Mouse (Mus musculus): ENCODE data around the gene Adal.
"Not testable (repeated sequence)": the region's sequence is repeated elsewhere in the genome, so short reads cannot be mapped to it uniquely, and the experiment has no call there.

Adal gene

GRCm38 (mm10) chr2:121140018-121140882 is at the start of gene Adal, which contains the start of gene Lcmt2:
TSS of gene Adal (plus strand) at chr2:121140428.
TSS of gene Lcmt2 (minus strand) at chr2:121140653.
- DNase-seq (ENCODE audit: low read depth, low spot score): peak; percentile 86

DNA sequence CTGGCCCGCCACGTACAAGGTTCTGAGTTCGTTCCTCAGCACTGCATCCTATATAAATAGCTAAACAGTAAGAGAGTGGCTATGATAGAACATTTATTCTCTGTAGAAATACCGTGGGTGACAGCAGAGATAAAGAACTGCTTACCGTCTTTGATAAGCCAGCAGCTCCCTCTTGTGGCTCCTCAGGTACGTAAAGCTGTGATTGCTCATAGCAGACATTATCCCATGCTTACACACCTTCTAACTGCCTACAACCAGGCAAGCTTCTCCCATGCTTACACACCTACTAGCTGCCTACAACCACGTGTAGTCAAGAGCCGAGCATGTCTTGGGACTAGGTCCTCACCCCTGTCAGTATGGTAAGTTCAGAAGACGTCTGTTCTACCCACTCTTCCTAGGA is 38.2 kb upstream of the Adal start:
- peak; percentile 55 for DNase-seq (ENCODE audit: low read depth, low spot score)

- no peak for DNase-seq (ENCODE audit: low read depth, low spot score)
Observed at GRCm38 (mm10) chr2:121105940-121106339, 34.3 kb upstream of the Adal start.

GRCm38 (mm10) chr2:121109695-121110094 is 30.5 kb upstream of the Adal start, which contains the start of gene Tgm7:
TSS of gene Tgm7 (minus strand) at chr2:121109795.
- no peak for DNase-seq (ENCODE audit: low read depth, low spot score)

- no peak for DNase-seq (ENCODE audit: low read depth, low spot score)
Observed at GRCm38 (mm10) chr2:121115418-121115817, 24.8 kb upstream of the Adal start.

GRCm38 (mm10) chr2:121119260-121119659 is 21.0 kb upstream of the Adal start:
- DNase-seq (ENCODE audit: low read depth, low spot score): no peak

- not testable (repeated sequence) for DNase-seq (ENCODE audit: low read depth, low spot score)
Observed at GRCm38 (mm10) chr2:121126302-121126701, 13.9 kb upstream of the Adal start.

DNA sequence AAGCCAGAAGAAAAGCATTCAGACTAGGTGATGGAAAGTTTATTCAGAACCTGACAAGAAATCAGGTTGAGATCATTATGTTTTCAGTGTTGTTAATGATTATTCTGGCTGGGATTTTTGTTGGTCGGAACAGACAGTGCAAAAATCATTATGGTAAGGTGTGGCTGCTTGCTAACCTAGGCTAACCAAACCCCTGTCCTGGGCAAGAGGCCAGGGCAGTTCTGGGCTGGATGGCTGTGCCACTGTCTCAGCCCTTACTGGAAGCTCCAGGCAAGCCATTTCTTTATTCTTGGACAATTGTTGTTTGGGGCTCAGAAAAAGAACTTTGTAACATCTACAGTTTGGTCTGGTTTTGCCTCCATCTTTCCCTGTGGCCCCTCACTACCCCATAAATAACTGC is 12.7 kb upstream of the Adal start:
- no peak for DNase-seq (ENCODE audit: low read depth, low spot score)

DNA sequence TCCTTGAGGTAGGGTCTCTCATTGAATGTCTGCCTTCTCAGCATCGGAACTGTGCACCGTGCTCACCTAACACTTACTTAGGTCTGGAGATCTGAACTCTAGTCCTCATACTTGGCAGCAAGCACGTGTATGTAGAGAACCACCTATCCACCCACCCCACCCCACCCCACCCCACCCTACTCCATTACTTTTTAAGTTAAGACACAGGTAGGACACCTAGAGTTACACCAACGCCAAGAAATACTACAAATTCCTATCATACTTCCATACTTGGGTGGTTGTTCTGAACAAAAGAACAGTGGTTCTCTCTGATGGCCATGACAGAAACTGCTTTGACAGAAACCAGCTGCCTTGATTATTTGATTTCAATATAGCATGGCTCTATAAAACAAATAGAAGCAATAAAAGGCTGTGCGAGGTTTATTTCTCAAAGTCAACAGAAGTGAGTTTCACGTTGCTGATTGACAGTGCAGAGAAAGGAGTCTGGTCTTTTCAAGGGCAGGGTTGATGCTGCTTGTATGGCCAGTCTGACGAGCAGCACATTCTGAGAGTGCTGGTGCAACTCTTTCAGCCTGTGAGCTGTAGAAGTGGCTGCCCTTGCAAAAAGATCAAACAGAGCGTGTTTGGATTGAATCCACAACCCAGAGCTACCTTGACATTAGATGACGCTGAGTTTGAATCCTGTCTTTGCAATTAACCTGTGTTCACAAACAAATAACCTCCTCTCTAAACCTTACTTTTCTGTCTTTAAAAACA is 11.2 kb upstream of the Adal start:
- DNase-seq (ENCODE audit: low read depth, low spot score): no peak

DNA sequence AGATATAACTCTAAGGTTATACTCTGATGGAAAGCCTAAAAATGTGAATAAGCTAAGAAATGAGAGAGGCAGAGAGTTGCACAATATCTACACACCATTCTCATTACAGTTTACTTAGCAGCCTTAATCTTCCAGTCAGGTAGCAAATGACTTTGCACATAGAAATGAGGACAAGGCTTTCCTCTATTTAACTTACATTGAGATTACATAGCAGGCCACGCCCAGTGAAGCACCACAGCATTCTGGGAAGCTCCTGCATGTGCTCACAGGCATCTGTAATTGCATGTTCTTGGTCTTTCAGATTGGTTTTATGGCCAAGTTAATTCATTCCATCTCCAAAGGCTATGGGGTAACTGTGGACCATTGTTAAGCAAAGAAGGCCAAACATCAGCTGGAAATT is 7.4 kb upstream of the Adal start:
- no peak for DNase-seq (ENCODE audit: low read depth, low spot score)

DNA sequence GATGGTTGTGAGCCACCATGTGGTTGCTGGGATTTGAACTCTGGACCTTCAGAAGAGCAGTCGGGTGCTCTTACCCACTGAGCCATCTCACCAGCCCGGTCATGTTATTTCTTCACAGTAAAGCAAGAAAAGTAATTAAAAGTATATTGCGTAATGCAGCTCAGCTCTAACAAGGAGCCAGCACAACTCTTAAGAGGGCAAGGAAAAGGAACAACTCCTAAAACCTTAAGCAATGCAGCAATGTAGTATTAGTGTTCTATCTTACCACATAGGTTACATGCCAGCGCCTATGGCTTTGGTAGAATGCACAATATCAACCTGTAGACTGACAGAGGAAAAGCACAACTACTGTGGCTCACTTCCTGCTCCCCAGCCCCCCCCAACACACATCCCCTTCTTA is 2.9 kb upstream of the Adal start:
- DNase-seq (ENCODE audit: low read depth, low spot score): no peak

GRCm38 (mm10) chr2:121139266-121140017 is 786 bp upstream of the Adal start:
- peak; percentile 6 for DNase-seq (ENCODE audit: low read depth, low spot score)

DNA sequence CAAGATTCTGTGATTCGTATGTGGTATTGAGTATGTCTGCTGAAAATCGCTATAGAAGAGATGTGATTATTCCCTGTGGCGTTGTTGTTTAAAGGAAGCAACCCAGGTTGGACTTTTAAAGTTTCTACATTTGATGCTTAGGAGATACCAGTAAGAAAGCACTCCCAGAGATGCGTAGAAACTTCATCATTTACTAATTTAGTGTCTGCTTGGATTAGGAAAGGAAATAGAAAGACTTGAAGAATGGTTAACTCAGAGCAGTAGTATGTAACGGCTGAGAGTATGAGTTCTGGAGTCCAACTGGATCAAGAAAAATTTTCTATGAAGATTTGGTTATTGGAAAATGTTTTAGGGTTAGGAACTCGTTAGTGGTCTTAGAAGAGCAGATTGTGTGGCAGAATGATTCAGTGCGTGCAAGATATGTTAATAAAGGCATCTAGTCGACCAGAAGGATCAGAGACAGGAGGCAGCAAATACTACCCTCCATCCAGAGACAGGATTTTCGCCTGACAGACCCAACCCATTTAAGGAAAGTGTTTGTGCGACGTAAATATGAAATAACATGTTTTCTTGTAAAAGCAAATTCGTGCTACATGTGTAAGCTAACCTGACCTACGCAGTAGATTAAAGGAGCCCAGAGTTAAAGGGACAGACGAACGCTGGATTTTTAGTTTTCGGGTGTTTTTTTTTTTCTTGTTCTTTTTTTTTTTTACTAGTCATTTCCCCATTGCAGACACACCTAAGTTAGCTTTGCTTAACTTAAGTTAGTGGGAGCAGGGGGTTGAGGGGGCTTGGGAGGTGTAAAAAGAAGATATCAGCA is 1.2 kb downstream of the Adal start:
- DNase-seq (ENCODE audit: low read depth, low spot score): no peak

DNA sequence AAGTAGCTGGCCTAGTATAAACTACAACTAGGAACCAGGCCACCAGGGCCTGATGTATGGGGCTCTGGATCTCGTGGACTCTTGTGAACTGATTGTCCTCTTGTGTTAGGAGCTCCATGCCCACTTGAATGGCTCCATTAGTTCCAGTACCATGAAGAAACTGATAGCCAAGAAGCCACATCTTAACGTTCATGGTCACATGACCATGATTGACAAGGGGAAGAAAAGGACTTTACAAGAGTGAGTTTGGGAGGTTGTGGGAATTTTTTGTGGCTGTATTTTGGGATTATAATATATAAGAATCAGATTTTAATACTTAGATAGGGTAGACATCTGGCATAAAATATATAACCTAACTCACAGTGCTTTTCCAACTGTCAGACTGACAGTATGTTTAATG is 2.2 kb downstream of the Adal start:
- DNase-seq (ENCODE audit: low read depth, low spot score): no peak

DNA sequence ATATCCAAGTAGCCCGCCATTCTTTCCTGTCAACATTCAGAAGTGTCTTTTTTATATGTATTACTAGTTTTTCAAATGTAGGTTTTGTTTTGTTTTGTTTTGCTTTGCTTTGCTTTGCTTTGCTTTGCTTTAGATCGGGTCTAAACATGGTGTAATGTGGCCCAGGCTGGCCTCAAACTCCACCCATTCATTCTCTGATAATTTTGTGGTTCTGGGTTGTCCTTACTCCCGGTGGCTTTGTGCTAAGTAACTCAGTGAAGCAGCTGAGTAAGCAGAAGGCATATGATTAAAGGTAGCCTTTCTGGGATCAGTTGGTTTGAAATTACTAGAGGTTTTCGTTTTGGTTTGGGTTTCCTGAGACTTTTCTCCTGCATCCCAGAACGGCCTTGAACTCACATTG is 9.5 kb downstream of the Adal start:
- no peak for DNase-seq (ENCODE audit: low read depth, low spot score)

- no peak for DNase-seq (ENCODE audit: low read depth, low spot score)
Observed at GRCm38 (mm10) chr2:121153100-121153499, 12.9 kb downstream of the Adal start.

GRCm38 (mm10) chr2:121169173-121169572 is 28.9 kb downstream of the Adal start:
- DNase-seq (ENCODE audit: low read depth, low spot score): no peak

- no peak for DNase-seq (ENCODE audit: low read depth, low spot score)
Observed at GRCm38 (mm10) chr2:121169902-121170301, 29.7 kb downstream of the Adal start.

GRCm38 (mm10) chr2:121170481-121170971 is 30.3 kb downstream of the Adal start, which contains the start of gene Tubgcp4:
TSS of gene Tubgcp4 (plus strand) at chr2:121170654.
- no peak for DNase-seq (ENCODE audit: low read depth, low spot score)

DNA sequence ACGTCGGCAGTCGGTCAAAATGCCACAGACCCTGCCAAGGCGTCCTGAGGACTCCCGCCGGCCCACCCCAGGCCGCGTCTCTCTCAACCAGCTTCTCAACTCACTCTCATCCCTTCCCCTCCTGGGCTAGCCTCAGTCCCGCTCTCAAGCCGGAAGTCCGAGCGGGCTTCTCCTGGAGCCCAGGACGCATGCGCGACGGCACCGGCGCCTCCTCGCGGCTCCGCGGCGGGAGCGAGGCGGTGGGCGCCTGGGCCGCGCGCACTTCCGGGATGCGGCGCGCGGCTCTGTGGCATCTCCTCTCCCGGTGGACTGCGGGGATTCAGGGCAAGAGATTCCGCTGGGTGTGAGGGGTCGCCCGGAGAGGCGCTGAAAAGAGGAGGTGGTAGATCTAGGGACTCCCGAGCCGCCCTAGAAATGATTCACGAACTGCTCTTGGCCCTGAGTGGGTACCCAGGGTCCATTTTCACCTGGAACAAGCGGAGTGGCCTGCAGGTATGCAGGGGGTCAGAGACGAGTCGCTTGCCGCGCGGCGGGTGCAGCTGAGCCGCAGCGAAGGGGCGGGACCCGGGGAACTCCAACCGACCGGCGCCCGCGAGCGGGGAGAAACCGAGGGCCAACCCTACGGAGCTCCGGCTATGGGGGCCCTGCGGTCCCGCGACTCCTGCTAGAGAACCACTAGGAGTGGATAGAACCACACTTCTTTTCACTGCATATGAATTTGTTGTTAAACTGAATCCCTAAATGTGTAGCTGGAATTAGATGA is 30.9 kb downstream of the Adal start, which contains the start of gene Zscan29:
TSS of gene Zscan29 (minus strand) at position 146 of the 763 bp plus-strand sequence.
- peak; percentile 63 for DNase-seq (ENCODE audit: low read depth, low spot score)
